Mouse (Mus musculus) neural tube, embryonic 14.5 days (tissue): ENCODE data around the gene Trpc4ap. TPM values are rescaled to one million over a fixed set of nuclear protein-coding genes. Genes with fewer than 3 reads are reported as not detected.
"Not testable (repeated sequence)": the region's sequence is repeated elsewhere in the genome, so short reads cannot be mapped to it uniquely, and the experiment has no call there.

ENCODE experiments used
- ATAC-seq: fragments of 200-750 bp; cut with Nextera tagmentation; 2 replicates; pipeline ENCODE4 v1.8.0; 2017; ENCODE audit warnings: low read depth, mild to moderate bottlenecking, moderate TSS enrichment, moderate library complexity
- H3K27ac ChIP-seq: fragments of 300-500 bp; sonication (generic); 2 replicates; pipeline ENCODE4 v1.5.1; 2014; ENCODE audit warnings: low read depth, mild to moderate bottlenecking, control low read depth, low read length, moderate library complexity, mixed read lengths
- H3K27me3 ChIP-seq: fragments of 300-500 bp; sonication (generic); 2 replicates; pipeline ENCODE4 v1.6.1; 2014; ENCODE audit warnings: low read length; ENCODE audit not compliant: control insufficient read depth, insufficient read depth
- H3K36me3 ChIP-seq: fragments of 300-500 bp; sonication (generic); 2 replicates; pipeline ENCODE4 v1.6.1; 2014; ENCODE audit warnings: low read length, mixed read lengths; ENCODE audit not compliant: control insufficient read depth, insufficient read depth
- H3K4me1 ChIP-seq: fragments of 300-500 bp; sonication (generic); 2 replicates; pipeline ENCODE4 v1.6.1; 2014; ENCODE audit warnings: low read length; ENCODE audit not compliant: control insufficient read depth, insufficient read depth
- H3K4me2 ChIP-seq: fragments of 300-500 bp; sonication (generic); 2 replicates; pipeline ENCODE4 v1.6.1; 2014; ENCODE audit warnings: mild to moderate bottlenecking, low read depth, low read length, control low read depth
- H3K4me3 ChIP-seq: fragments of 300-500 bp; sonication (generic); 2 replicates; pipeline ENCODE4 v1.5.1; 2014; ENCODE audit warnings: low read depth, low read length, control low read depth, mixed read lengths
- H3K9ac ChIP-seq: fragments of 300-500 bp; sonication (generic); replicated peaks from 2 replicates; pipeline ENCODE4 v1.6.1; 2014; ENCODE audit warnings: low read depth, mild to moderate bottlenecking, control low read depth, low read length, mixed read lengths
- H3K9me3 ChIP-seq: fragments of 300-500 bp; sonication (generic); 2 replicates; pipeline ENCODE4 v1.6.1; 2016; ENCODE audit warnings: low read length; ENCODE audit not compliant: control insufficient read depth
- WGBS: fragments of 180-500 bp; shearing (Covaris S2); extraction: QIAGEN DNeasy Blood & Tissue Kit; methylation state at CpG from one replicate; pipeline ENCODE4 v1.1.7; 2014; 5-methylcytosine and 5-hydroxymethylcytosine counted together
- polyA plus RNA-seq: library from polyadenylated mRNA; unstranded; fragments of >200 nt; fragmentation: Nextera tagmentation; extraction: Ambion mirVana; gene quantifications from 2 replicates; pipeline ENCODE4 v1.2.1, GENCODE M21; 2014

The Trpc4ap gene
- 165 and 174 TPM in 2 replicates for polyA plus RNA-seq

GRCm38 (mm10) chr2:155691723-155692493 is at the start of gene Trpc4ap:
Gene Trpc4ap (minus strand): TSS chr2:155692384.
- Histone ChIP-seq H3K27ac (peak within 1 kb of the TSS; percentile 90), H3K36me3 (no peaks in the 10 kb centered on the region), H3K9ac (peak within 1 kb of the TSS; percentile 91), H3K4me1 (peaks cover 17% of the 10 kb centered on the region), H3K4me3 (peak within 1 kb of the TSS; percentile 76), H3K27me3 (no peaks in the 10 kb centered on the region), H3K9me3 (no peaks in the 10 kb centered on the region), H3K4me2 (peak within 1 kb of the TSS; percentile 85)
- 0% methylated on average over 59 of the region's 72 CpGs for WGBS
- peak; percentile 95 for ATAC-seq

DNA sequence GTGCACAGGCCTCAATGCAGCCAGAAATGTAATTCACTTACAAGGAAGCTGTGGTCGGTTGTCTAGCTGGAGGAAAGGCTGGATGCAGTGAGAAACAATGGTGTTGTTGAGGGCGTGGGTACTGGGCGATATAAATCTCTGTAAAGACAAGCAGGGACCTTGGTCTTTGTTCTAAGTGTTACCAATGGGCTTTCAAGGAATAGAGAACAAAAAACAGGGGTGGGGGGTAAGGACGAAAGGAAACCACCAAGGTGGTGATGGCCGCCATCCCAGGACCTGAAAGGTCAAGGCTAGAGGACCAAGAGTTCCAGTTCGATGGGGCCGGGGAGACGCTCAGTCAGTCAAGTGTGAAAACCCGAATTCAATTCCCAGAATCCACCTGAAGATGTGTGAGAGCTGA is 45.6 kb upstream of the Trpc4ap start:
- Histone ChIP-seq H3K9ac (no peak overlapping the region), H3K36me3 (no peaks in the 10 kb centered on the region), H3K4me2 (no peak overlapping the region), H3K9me3 (no peaks in the 10 kb centered on the region), H3K27me3 (no peaks in the 10 kb centered on the region), H3K4me3 (no peak overlapping the region), H3K4me1 (no peaks in the 10 kb centered on the region), H3K27ac (no peak overlapping the region)
- WGBS = 45% methylated on average over 9 of the region's 9 CpGs
- ATAC-seq = no peak

GRCm38 (mm10) chr2:155736936-155737335 is 44.8 kb upstream of the Trpc4ap start:
- no peak overlapping the region for H3K9ac ChIP-seq
- ATAC-seq = no peak
- 86% methylated on average over 6 of the region's 6 CpGs for WGBS
- no peak overlapping the region for H3K27ac ChIP-seq
- no peaks in the 10 kb centered on the region for H3K27me3 ChIP-seq
- no peak overlapping the region for H3K4me2 ChIP-seq
- H3K4me3 ChIP-seq = no peak overlapping the region
- no peaks in the 10 kb centered on the region for H3K36me3 ChIP-seq
- H3K9me3 ChIP-seq = no peaks in the 10 kb centered on the region
- H3K4me1 ChIP-seq = no peaks in the 10 kb centered on the region

GRCm38 (mm10) chr2:155735766-155736165 is 43.6 kb upstream of the Trpc4ap start, which contains the start of gene Gm17581:
Gene Gm17581 (minus strand): TSS chr2:155735866.
- WGBS = 87% methylated on average over 5 of the region's 5 CpGs
- H3K9me3 ChIP-seq, H3K36me3 ChIP-seq, H3K9ac ChIP-seq, H3K4me1 ChIP-seq, H3K4me2 ChIP-seq, ATAC-seq, H3K27me3 ChIP-seq, H3K27ac ChIP-seq, H3K4me3 ChIP-seq: not testable (repeated sequence)

DNA sequence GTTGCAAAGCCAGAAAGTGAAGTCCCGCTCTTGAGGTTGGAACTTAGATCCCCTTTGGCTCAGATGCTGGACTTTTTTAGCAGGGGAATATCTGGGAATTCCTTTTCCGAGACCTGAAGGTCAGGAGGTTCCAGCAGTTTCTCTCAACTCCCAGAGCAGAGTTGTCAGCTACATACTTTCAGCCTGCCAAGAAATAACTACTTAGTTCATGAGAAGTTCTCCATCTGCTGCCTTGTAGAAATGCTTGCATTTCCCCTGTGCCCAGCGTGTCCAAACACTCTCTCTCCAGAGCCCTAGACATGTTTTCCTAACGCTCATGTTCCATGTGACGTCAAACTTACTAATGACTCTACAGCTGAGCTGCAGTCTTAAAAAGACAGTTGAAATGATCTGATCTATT is 42.9 kb upstream of the Trpc4ap start:
- no peaks in the 10 kb centered on the region for H3K9me3 ChIP-seq
- no peak for ATAC-seq
- no peaks in the 10 kb centered on the region for H3K36me3 ChIP-seq
- 84% methylated on average over 5 of the region's 5 CpGs for WGBS
- no peak overlapping the region for H3K9ac ChIP-seq
- H3K4me2 ChIP-seq = no peak overlapping the region
- H3K4me3 ChIP-seq = no peak overlapping the region
- H3K27ac ChIP-seq = no peak overlapping the region
- H3K4me1 ChIP-seq = no peaks in the 10 kb centered on the region
- no peaks in the 10 kb centered on the region for H3K27me3 ChIP-seq

DNA sequence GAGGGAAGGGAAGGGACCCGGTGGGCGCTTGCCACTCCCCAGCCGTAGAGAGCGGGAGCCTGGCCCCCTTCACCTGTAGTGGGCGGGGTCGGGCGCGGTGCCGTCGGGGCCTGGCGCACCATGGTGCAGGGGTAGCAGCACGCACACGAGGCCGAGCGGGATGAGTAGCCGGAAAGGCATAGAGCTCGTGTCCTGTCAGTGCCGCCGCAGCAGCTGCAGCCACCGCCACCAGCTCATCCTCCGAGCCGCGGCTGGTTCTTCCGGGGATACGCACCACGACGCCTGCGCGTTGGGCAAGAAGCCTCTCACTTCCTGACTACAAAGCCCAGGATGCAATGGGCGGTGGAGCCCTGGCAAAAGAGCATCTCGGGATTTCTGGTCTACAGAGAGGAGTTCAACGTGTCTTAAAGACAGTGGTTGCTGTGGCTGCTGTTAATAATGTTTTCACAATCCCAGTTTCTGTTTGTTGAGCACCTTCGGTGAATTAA is 37.0 kb upstream of the Trpc4ap start, which contains the start of gene Edem2:
Edem2 (minus strand) TSS at position 318 of the 488 bp plus-strand sequence.
- peak; percentile 98 for ATAC-seq

DNA sequence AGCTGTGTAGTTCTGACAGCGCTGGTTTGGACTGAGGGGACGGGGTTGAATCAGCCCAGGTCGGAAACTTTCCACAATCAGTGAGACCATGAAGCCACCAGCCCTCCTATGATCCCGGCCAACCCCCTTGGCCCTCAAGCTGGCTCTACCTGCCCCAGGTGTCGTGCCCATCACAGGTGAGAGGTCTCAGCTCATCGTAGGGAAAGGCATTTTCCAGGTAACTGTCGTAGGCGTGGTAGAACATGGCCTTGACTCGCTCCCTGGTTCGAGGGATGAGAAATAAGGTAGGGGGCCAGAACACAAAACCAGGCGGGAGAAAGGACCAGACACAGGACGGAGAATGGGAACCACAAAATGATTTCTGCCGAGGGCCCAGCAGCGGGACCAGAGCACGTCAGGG is 36.6 kb upstream of the Trpc4ap start:
- H3K4me1 ChIP-seq = peaks cover 10% of the 10 kb centered on the region; the same call in 1 of the 2 replicates
- peak overlapping the region; percentile 92 for H3K4me2 ChIP-seq
- no peaks in the 10 kb centered on the region for H3K27me3 ChIP-seq
- 6% methylated on average over 15 of the region's 15 CpGs for WGBS
- H3K4me3 ChIP-seq = peak overlapping the region; percentile 70
- no peaks in the 10 kb centered on the region for H3K9me3 ChIP-seq
- ATAC-seq = no peak; the same call in none of the 2 replicates
- 0 out of 2 replicates have a peak, but pooled peaks cover 3% of the 10 kb centered on the region for H3K36me3 ChIP-seq
- peak overlapping the region; percentile 71 for H3K9ac ChIP-seq
- peak overlapping the region; percentile 52; the same call in 1 of the 2 replicates for H3K27ac ChIP-seq

More for the DNA sequence above, 37.0 kb upstream of the Trpc4ap start, which contains the start of gene Edem2:
- H3K4me1 ChIP-seq = peaks cover 10% of the 10 kb centered on the region; the same call in 1 of the 2 replicates
- no peaks in the 10 kb centered on the region for H3K9me3 ChIP-seq
- peak within 1 kb of the TSS; percentile 71 for H3K9ac ChIP-seq
- H3K4me3 ChIP-seq = peak within 1 kb of the TSS; percentile 70
- peak within 1 kb of the TSS; percentile 92 for H3K4me2 ChIP-seq
- H3K27me3 ChIP-seq = no peaks in the 10 kb centered on the region
- under 1% methylated on average over 33 of the region's 33 CpGs for WGBS
- peak within 1 kb of the TSS; percentile 52; the same call in 1 of the 2 replicates for H3K27ac ChIP-seq
- H3K36me3 ChIP-seq = no peaks in the 10 kb centered on the region

GRCm38 (mm10) chr2:155727764-155728395 is 35.7 kb upstream of the Trpc4ap start:
- no peak overlapping the region for H3K4me3 ChIP-seq
- H3K4me2 ChIP-seq = peak overlapping the region; percentile 92; the same call in 1 of the 2 replicates

More at GRCm38 (mm10) chr2:155727764-155728395, 35.7 kb upstream of the Trpc4ap start:
- no peak for ATAC-seq
- 72% methylated on average over 7 of the region's 7 CpGs for WGBS
- no peak overlapping the region for H3K27ac ChIP-seq
- no peaks in the 10 kb centered on the region for H3K9me3 ChIP-seq
- no peak overlapping the region for H3K9ac ChIP-seq
- H3K36me3 ChIP-seq = peaks cover 8% of the 10 kb centered on the region; the same call in 1 of the 2 replicates
- H3K4me1 ChIP-seq = peaks cover 10% of the 10 kb centered on the region; the same call in 1 of the 2 replicates
- no peaks in the 10 kb centered on the region for H3K27me3 ChIP-seq
